ENCODE assay signal across 22 mouse cellular contexts in the genomic region with DNA sequence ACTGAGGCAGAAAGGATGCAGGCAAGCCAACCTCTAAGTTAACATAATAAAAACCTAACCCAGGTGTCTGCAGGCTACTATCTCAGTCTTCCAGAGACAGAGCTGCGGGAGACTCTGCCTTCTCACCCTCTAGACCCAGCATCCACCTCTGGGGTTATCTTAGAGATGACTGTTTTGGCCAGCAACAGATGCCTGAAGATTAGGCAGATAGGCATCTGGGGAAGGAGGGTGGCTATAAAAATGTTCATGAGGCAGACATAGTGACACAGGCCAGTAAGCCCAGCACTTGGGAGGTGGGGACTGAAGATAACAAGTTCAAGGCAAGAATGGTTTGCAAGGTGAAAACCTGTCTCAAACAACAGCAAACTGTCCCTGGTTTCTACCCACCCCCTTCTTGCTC.
A peak's percentile ranks its signal among the peaks of the same experiment; 100 is the strongest.
DNase-seq lines count a peak whose midpoint lies in the region; ATAC-seq and TF ChIP-seq lines count a peak whose summit lies in the region.
"Had no signal": no experiment of that assay in that cellular context is flagged by ENCODE, and none has a peak within 500 bp of the region (broad histone marks: within the 10 kb centered on the region; RNA-seq: fewer than 3 reads in every experiment).

No protein-coding gene starts in this region.

- intact Hi-C loops in gastrocnemius, adult 2 months (cut with DNase I), result loop anchor here (5.0 kb wide), 1 partner anchor 757 kb away; no protein-coding TSS in a partner anchor

- no peak overlapping the region for H3K4me3 ChIP-seq in gastrocnemius, adult 2 months
- no peak overlapping the region for H3K4me3 ChIP-seq in G1E (ENCODE audit: low read depth, low read length)
- H3K4me3 ChIP-seq in brown adipose tissue, adult 24 weeks (ENCODE audit: insufficient read depth, low read depth, low read length), result no peak overlapping the region; the same call in 1 of the 2 replicates
- H3K4me3 ChIP-seq in limb, embryonic 14.5 days (replicated peaks; ENCODE audit: low read length), result no peak overlapping the region; the same call in 1 of the 2 replicates
- H3K4me3 ChIP-seq in intestine, embryonic 15.5 days (replicated peaks), result no peak overlapping the region
- H3K4me3 ChIP-seq: embryonic facial prominence, embryonic 13.5 days; hindbrain, embryonic 10.5 days; liver, embryonic 12.5 days; midbrain, embryonic 12.5 days had no signal

- no peak overlapping the region; the same call in 1 of the 2 replicates for H3K9ac ChIP-seq in limb, embryonic 14.5 days (ENCODE audit: low read depth, low read length, severe bottlenecking)
- H3K9ac ChIP-seq in intestine, embryonic 15.5 days, result no peak overlapping the region
- H3K9ac ChIP-seq: liver, embryonic 12.5 days; midbrain, embryonic 12.5 days had no signal

- peak; percentile 58 for ATAC-seq in G1E (ENCODE audit: extremely low read depth, insufficient number of reproducible peaks, low FRiP score, poor library complexity, severe bottlenecking)
- ATAC-seq in limb, embryonic 14.5 days (ENCODE audit: low FRiP score, low read depth), result no peak
- no peak for ATAC-seq in intestine, embryonic 15.5 days
- ATAC-seq: activated CD4-positive, CD25-positive, alpha-beta regulatory T cell, adult 4 months; hindbrain, postnatal 0 days; intestine, postnatal 0 days; liver, embryonic 12.5 days had no signal

- peaks cover 10% of the 10 kb centered on the region; the same call in 1 of the 2 replicates for H3K4me1 ChIP-seq in G1E (ENCODE audit: insufficient read depth, low read depth, low read length)
- H3K4me1 ChIP-seq in brown adipose tissue, adult 24 weeks (ENCODE audit: control insufficient read depth, insufficient read depth, insufficient read length, low read length), result peaks cover 10% of the 10 kb centered on the region; the same call in 1 of the 2 replicates
- H3K4me1 ChIP-seq in limb, embryonic 14.5 days (ENCODE audit: control insufficient read depth, insufficient read depth, low read length), result peaks cover 19% of the 10 kb centered on the region
- H3K4me1 ChIP-seq in intestine, embryonic 15.5 days (replicated peaks), result no peaks in the 10 kb centered on the region
- H3K4me1 ChIP-seq: hindbrain, embryonic 10.5 days; liver, embryonic 12.5 days had no signal

- TF ChIP-seq POLR2A in limb, embryonic 14.5 days (IDR thresholded peaks at IDR 0.05; ENCODE audit: borderline replicate concordance, extremely low read depth, insufficient read depth, insufficient read length), result no peak

- H3K27me3 ChIP-seq in G1E (ENCODE audit: insufficient read depth, low read length), result no peaks in the 10 kb centered on the region
- H3K27me3 ChIP-seq in limb, embryonic 14.5 days (ENCODE audit: control insufficient read depth, insufficient read depth, low read length), result no peaks in the 10 kb centered on the region
- no peaks in the 10 kb centered on the region for H3K27me3 ChIP-seq in intestine, embryonic 15.5 days (replicated peaks)
- H3K27me3 ChIP-seq: CH12.LX; liver, embryonic 12.5 days; midbrain, embryonic 12.5 days had no signal

- no peaks in the 10 kb centered on the region for H3K36me3 ChIP-seq in G1E (replicated peaks)
- no peaks in the 10 kb centered on the region for H3K36me3 ChIP-seq in limb, embryonic 14.5 days (ENCODE audit: control insufficient read depth, insufficient read depth, low read length)
- no peaks in the 10 kb centered on the region for H3K36me3 ChIP-seq in intestine, embryonic 15.5 days
- H3K36me3 ChIP-seq: embryonic facial prominence, embryonic 13.5 days; hindbrain, embryonic 10.5 days; liver, embryonic 12.5 days; midbrain, embryonic 12.5 days had no signal

- peak overlapping the region; percentile 44 for H3K4me2 ChIP-seq in limb, embryonic 14.5 days (replicated peaks; ENCODE audit: low read depth, low read length, severe bottlenecking)
- no peak overlapping the region for H3K4me2 ChIP-seq in intestine, embryonic 15.5 days (replicated peaks)
- H3K4me2 ChIP-seq: heart, embryonic 11.5 days; liver, embryonic 12.5 days had no signal

- no peak for TF ChIP-seq CTCF in gastrocnemius, adult 2 months (IDR thresholded peaks at IDR 0.05)
- no peak for TF ChIP-seq CTCF in G1E (IDR thresholded peaks at IDR 0.05; ENCODE audit: low read depth, low read length)

- no peaks in the 10 kb centered on the region for H3K9me3 ChIP-seq in G1E (replicated peaks)
- H3K9me3 ChIP-seq in limb, embryonic 14.5 days (ENCODE audit: control insufficient read depth, low read length), result no peaks in the 10 kb centered on the region
- no peaks in the 10 kb centered on the region for H3K9me3 ChIP-seq in intestine, embryonic 15.5 days
- H3K9me3 ChIP-seq: embryonic facial prominence, embryonic 13.5 days; hindbrain, embryonic 10.5 days; liver, embryonic 12.5 days; midbrain, embryonic 12.5 days had no signal

- no peak for DNase-seq in gastrocnemius, adult 2 months
- DNase-seq in gastrocnemius, postnatal 10 days, result no peak
- no peak for DNase-seq in G1E (ENCODE audit: low spot score)
- no peak for DNase-seq in limb, embryonic 14.5 days (ENCODE audit: low spot score)
- no peak for DNase-seq in adrenal gland, postnatal 36 days
- DNase-seq: adrenal gland, adult 8-10 months; B cell, adult 2 months; cerebellum, adult 2 months; cerebellum, postnatal 25 days; lung, adult 18-20 months; lung, postnatal 10 days had no signal

- WGBS in limb, embryonic 14.5 days, result 0% methylated on average over 1 of the region's 1 CpGs
- WGBS in intestine, embryonic 15.5 days, result 41% methylated on average over 1 of the region's 1 CpGs

- peak overlapping the region; percentile 52; the same call in 1 of the 2 replicates for H3K27ac ChIP-seq in gastrocnemius, adult 2 months
- H3K27ac ChIP-seq in brown adipose tissue, adult 24 weeks (replicated peaks; ENCODE audit: low read depth, low read length), result peak overlapping the region; percentile 75; the same call in 1 of the 2 replicates
- H3K27ac ChIP-seq in limb, embryonic 14.5 days (replicated peaks; ENCODE audit: low read depth, low read length), result peak overlapping the region; percentile 71
- H3K27ac ChIP-seq in intestine, embryonic 15.5 days, result no peak overlapping the region
- H3K27ac ChIP-seq: embryonic facial prominence, embryonic 13.5 days; hindbrain, embryonic 10.5 days; hindbrain, postnatal 0 days; liver, embryonic 12.5 days; midbrain, embryonic 12.5 days had no signal
